Mouse (Mus musculus) forebrain, embryonic 16.5 days (tissue): ENCODE measurements at regions not wholly inside any gene's neighbourhood (a gene's known extent, or its start where the extent isn't known, plus 50 kb on each side); places are given as distances from the start of the nearest gene placed in this dataset.

Source experiments
- ATAC-seq: fragments of 200-750 bp; cut with Nextera tagmentation; 2 replicates; pipeline ENCODE4 v1.8.0; 2017; ENCODE audit warnings: mild to moderate bottlenecking, moderate library complexity
- H3K27ac ChIP-seq: fragments of 300-500 bp; sonication (generic); 2 replicates; pipeline ENCODE4 v1.5.1; 2014; ENCODE audit warnings: low read length, control low read depth
- H3K27me3 ChIP-seq: fragments of 300-500 bp; sonication (generic); replicated peaks from 2 replicates; pipeline ENCODE4 v1.6.1; 2014; ENCODE audit warnings: low read length; ENCODE audit not compliant: control insufficient read depth, insufficient read depth
- H3K36me3 ChIP-seq: fragments of 300-500 bp; sonication (generic); 2 replicates; pipeline ENCODE4 v1.6.1; 2014; ENCODE audit not compliant: control insufficient read depth, insufficient read depth
- H3K4me1 ChIP-seq: fragments of 300-500 bp; sonication (generic); replicated peaks from 2 replicates; pipeline ENCODE4 v1.6.1; 2014; ENCODE audit warnings: low read length; ENCODE audit not compliant: control insufficient read depth, insufficient read depth
- H3K4me2 ChIP-seq: fragments of 300-500 bp; sonication (generic); 2 replicates; pipeline ENCODE4 v1.6.1; 2014; ENCODE audit warnings: mild to moderate bottlenecking, low read length, control low read depth
- H3K4me3 ChIP-seq: fragments of 300-500 bp; sonication (generic); replicated peaks from 2 replicates; pipeline ENCODE4 v1.5.1; 2014; ENCODE audit warnings: mild to moderate bottlenecking, low read length, control low read depth
- H3K9ac ChIP-seq: fragments of 300-500 bp; sonication (generic); replicated peaks from 2 replicates; pipeline ENCODE4 v1.6.1; 2014; ENCODE audit warnings: low read depth, low read length, control low read depth
- H3K9me3 ChIP-seq: fragments of 300-500 bp; sonication (generic); 2 replicates; pipeline ENCODE4 v1.6.1; 2016; ENCODE audit warnings: low read length; ENCODE audit not compliant: control insufficient read depth
- WGBS: fragments of 180-500 bp; shearing (Covaris S2); extraction: QIAGEN DNeasy Blood & Tissue Kit; methylation state at CpG from one replicate; pipeline ENCODE4 v1.1.7; 2014; 5-methylcytosine and 5-hydroxymethylcytosine counted together

- H3K9ac ChIP-seq: no peak overlapping the region
- no peaks in the 10 kb centered on the region for H3K27me3 ChIP-seq
- H3K36me3 ChIP-seq: no peaks in the 10 kb centered on the region
- H3K9me3 ChIP-seq: no peaks in the 10 kb centered on the region
- H3K4me3 ChIP-seq: no peak overlapping the region
- H3K4me2 ChIP-seq: no peak overlapping the region
- H3K27ac ChIP-seq: no peak overlapping the region
- ATAC-seq: no peak
- WGBS: 67% methylated on average over 4 of the region's 4 CpGs
- no peaks in the 10 kb centered on the region for H3K4me1 ChIP-seq
Measured at GRCm38 (mm10) chr8:103086956-103087482, 301.6 kb upstream of the Cdh11 start.

GRCm38 (mm10) chr8:103096496-103097092 lies 311.2 kb upstream of the Cdh11 start:
- H3K4me1 ChIP-seq: no peaks in the 10 kb centered on the region
- no peaks in the 10 kb centered on the region for H3K9me3 ChIP-seq
- no peak overlapping the region for H3K9ac ChIP-seq
- H3K36me3 ChIP-seq: no peaks in the 10 kb centered on the region
- no peak overlapping the region for H3K4me3 ChIP-seq
- no peak overlapping the region for H3K27ac ChIP-seq
- no peaks in the 10 kb centered on the region for H3K27me3 ChIP-seq
- no peak overlapping the region for H3K4me2 ChIP-seq
- 79% methylated on average over 4 of the region's 4 CpGs for WGBS
- ATAC-seq: no peak

GRCm38 (mm10) chr8:103125581-103125980 lies 340.1 kb upstream of the Cdh11 start:
- no peak for ATAC-seq
- Histone ChIP-seq H3K9me3 (no peaks in the 10 kb centered on the region), H3K27ac (no peak overlapping the region), H3K9ac (no peak overlapping the region), H3K36me3 (no peaks in the 10 kb centered on the region), H3K4me3 (no peak overlapping the region), H3K4me2 (no peak overlapping the region), H3K4me1 (no peaks in the 10 kb centered on the region), H3K27me3 (no peaks in the 10 kb centered on the region)
- WGBS: 86% methylated on average over 7 of the region's 7 CpGs

- Histone ChIP-seq H3K4me1 (no peaks in the 10 kb centered on the region), H3K4me2 (no peak overlapping the region), H3K9ac (no peak overlapping the region), H3K27ac (no peak overlapping the region), H3K4me3 (no peak overlapping the region), H3K9me3 (no peaks in the 10 kb centered on the region), H3K36me3 (no peaks in the 10 kb centered on the region), H3K27me3 (no peaks in the 10 kb centered on the region)
- no peak for ATAC-seq
- WGBS: 79% methylated on average over 1 of the region's 1 CpGs
Measured at GRCm38 (mm10) chr8:103138136-103138535, 352.7 kb upstream of the Cdh11 start.

- no peak overlapping the region for H3K9ac ChIP-seq
- H3K4me1 ChIP-seq: no peaks in the 10 kb centered on the region
- H3K9me3 ChIP-seq: no peaks in the 10 kb centered on the region
- no peak overlapping the region for H3K4me2 ChIP-seq
- no peak for ATAC-seq
- H3K36me3 ChIP-seq: no peaks in the 10 kb centered on the region
- 65% methylated on average over 1 of the region's 1 CpGs for WGBS
- no peaks in the 10 kb centered on the region for H3K27me3 ChIP-seq
- H3K27ac ChIP-seq: no peak overlapping the region
- H3K4me3 ChIP-seq: no peak overlapping the region
Measured at GRCm38 (mm10) chr8:103144835-103145234, 359.4 kb upstream of the Cdh11 start.

GRCm38 (mm10) chr8:103148013-103148412 lies 362.6 kb upstream of the Cdh11 start:
- Histone ChIP-seq H3K4me2 (no peak overlapping the region), H3K9ac (no peak overlapping the region), H3K9me3 (no peaks in the 10 kb centered on the region), H3K4me3 (no peak overlapping the region), H3K36me3 (no peaks in the 10 kb centered on the region), H3K27ac (no peak overlapping the region), H3K4me1 (no peaks in the 10 kb centered on the region), H3K27me3 (no peaks in the 10 kb centered on the region)
- no peak; the same call in 1 of the 2 replicates for ATAC-seq
- WGBS: 28% methylated on average over 4 of the region's 4 CpGs

GRCm38 (mm10) chr8:103148447-103148846 lies 363.0 kb upstream of the Cdh11 start:
- no peaks in the 10 kb centered on the region for H3K27me3 ChIP-seq
- H3K4me1 ChIP-seq: no peaks in the 10 kb centered on the region
- 37% methylated on average over 10 of the region's 10 CpGs for WGBS
- H3K9me3 ChIP-seq: no peaks in the 10 kb centered on the region
- H3K36me3 ChIP-seq: no peaks in the 10 kb centered on the region
- ATAC-seq: no peak; the same call in 1 of the 2 replicates
- no peak overlapping the region for H3K4me2 ChIP-seq
- H3K4me3 ChIP-seq: no peak overlapping the region
- no peak overlapping the region for H3K27ac ChIP-seq
- no peak overlapping the region for H3K9ac ChIP-seq

GRCm38 (mm10) chr8:103166623-103167316 lies 381.3 kb upstream of the Cdh11 start:
- Histone ChIP-seq H3K9me3 (no peaks in the 10 kb centered on the region), H3K9ac (no peak overlapping the region), H3K4me2 (no peak overlapping the region), H3K27me3 (no peaks in the 10 kb centered on the region), H3K4me1 (no peaks in the 10 kb centered on the region), H3K27ac (no peak overlapping the region), H3K36me3 (no peaks in the 10 kb centered on the region), H3K4me3 (no peak overlapping the region)
- WGBS: 37% methylated on average over 7 of the region's 7 CpGs
- peak; percentile 52; the same call in 1 of the 2 replicates for ATAC-seq

- Histone ChIP-seq H3K4me2 (no peak overlapping the region), H3K4me1 (no peaks in the 10 kb centered on the region), H3K9me3 (no peaks in the 10 kb centered on the region), H3K27ac (no peak overlapping the region), H3K9ac (no peak overlapping the region), H3K27me3 (no peaks in the 10 kb centered on the region), H3K36me3 (no peaks in the 10 kb centered on the region), H3K4me3 (no peak overlapping the region)
- ATAC-seq: no peak
- 77% methylated on average over 3 of the region's 3 CpGs for WGBS
Measured at GRCm38 (mm10) chr8:103173313-103173712, 387.9 kb upstream of the Cdh11 start.
